Mouse (Mus musculus) midbrain, embryonic 15.5 days (tissue): ENCODE measurements around the gene Atxn2l. TPM values are rescaled to one million over a fixed set of nuclear protein-coding genes. Genes with fewer than 3 reads are reported as not detected.

Source experiments
- ATAC-seq: fragments of 200-750 bp; cut with Nextera tagmentation; replicated peaks from 2 replicates; pipeline ENCODE4 v1.8.0; 2017; ENCODE audit warnings: moderate TSS enrichment
- H3K27ac ChIP-seq: fragments of 300-500 bp; sonication (generic); 2 replicates; pipeline ENCODE4 v1.5.1; 2015; ENCODE audit warnings: mild to moderate bottlenecking, inconsistent platforms
- H3K27me3 ChIP-seq: fragments of 300-500 bp; sonication (generic); replicated peaks from 2 replicates; pipeline ENCODE4 v1.6.1; 2015; ENCODE audit warnings: inconsistent platforms
- H3K36me3 ChIP-seq: fragments of 300-500 bp; sonication (generic); replicated peaks from 2 replicates; pipeline ENCODE4 v1.6.1; 2015; ENCODE audit warnings: inconsistent platforms
- H3K4me1 ChIP-seq: fragments of 300-500 bp; sonication (generic); 2 replicates; pipeline ENCODE4 v1.6.1; 2015; ENCODE audit warnings: inconsistent platforms
- H3K4me2 ChIP-seq: fragments of 300-500 bp; sonication (generic); 2 replicates; pipeline ENCODE4 v1.6.1; 2015; ENCODE audit warnings: inconsistent platforms, mild to moderate bottlenecking, moderate library complexity
- H3K4me3 ChIP-seq: fragments of 300-500 bp; sonication (generic); 2 replicates; pipeline ENCODE4 v1.5.1; 2015; ENCODE audit warnings: mild to moderate bottlenecking, inconsistent platforms
- H3K9ac ChIP-seq: fragments of 300-500 bp; sonication (generic); 2 replicates; pipeline ENCODE4 v1.6.1; 2015; ENCODE audit warnings: mild to moderate bottlenecking, inconsistent platforms
- H3K9me3 ChIP-seq: fragments of 300-500 bp; sonication (generic); 2 replicates; pipeline ENCODE4 v1.6.1; 2016; ENCODE audit warnings: inconsistent platforms
- WGBS: fragments of 180-500 bp; shearing (Covaris S2); methylation state at CpG from one replicate; pipeline ENCODE4 v1.1.7; 2015; ENCODE audit warnings: mixed read lengths; 5-methylcytosine and 5-hydroxymethylcytosine counted together
- polyA plus RNA-seq: library from polyadenylated mRNA; unstranded; fragments of >200 nt; fragmentation: Nextera tagmentation; extraction: Ambion mirVana; gene quantifications from 2 replicates; pipeline ENCODE4 v1.2.1, GENCODE M21; 2015

The Atxn2l gene
- polyA plus RNA-seq, 1 experiment from 2014 or later = 83.6 TPM

- H3K27ac ChIP-seq = no peak overlapping the region
- H3K27me3 ChIP-seq = 0 out of 2 replicates have a peak, but pooled peaks cover 3% of the 10 kb centered on the region
- 79% methylated on average over 11 of the region's 11 CpGs for WGBS
- no peak for ATAC-seq
- H3K36me3 ChIP-seq = no peaks in the 10 kb centered on the region
- no peak overlapping the region for H3K9ac ChIP-seq
- no peak overlapping the region for H3K4me3 ChIP-seq
- H3K4me2 ChIP-seq = no peak overlapping the region
- H3K9me3 ChIP-seq = no peaks in the 10 kb centered on the region
- no peaks in the 10 kb centered on the region for H3K4me1 ChIP-seq
Measured at GRCm38 (mm10) chr7:126458844-126459618, 44.2 kb downstream of the Atxn2l start.

GRCm38 (mm10) chr7:126458225-126458624 lies 45.0 kb downstream of the Atxn2l start:
- H3K36me3 ChIP-seq = no peaks in the 10 kb centered on the region
- no peak overlapping the region for H3K9ac ChIP-seq
- 81% methylated on average over 5 of the region's 5 CpGs for WGBS
- ATAC-seq = no peak
- no peaks in the 10 kb centered on the region for H3K4me1 ChIP-seq
- H3K9me3 ChIP-seq = no peaks in the 10 kb centered on the region
- H3K27me3 ChIP-seq = 0 out of 2 replicates have a peak, but pooled peaks cover 3% of the 10 kb centered on the region
- H3K4me2 ChIP-seq = no peak overlapping the region
- no peak overlapping the region for H3K4me3 ChIP-seq
- H3K27ac ChIP-seq = no peak overlapping the region

DNA sequence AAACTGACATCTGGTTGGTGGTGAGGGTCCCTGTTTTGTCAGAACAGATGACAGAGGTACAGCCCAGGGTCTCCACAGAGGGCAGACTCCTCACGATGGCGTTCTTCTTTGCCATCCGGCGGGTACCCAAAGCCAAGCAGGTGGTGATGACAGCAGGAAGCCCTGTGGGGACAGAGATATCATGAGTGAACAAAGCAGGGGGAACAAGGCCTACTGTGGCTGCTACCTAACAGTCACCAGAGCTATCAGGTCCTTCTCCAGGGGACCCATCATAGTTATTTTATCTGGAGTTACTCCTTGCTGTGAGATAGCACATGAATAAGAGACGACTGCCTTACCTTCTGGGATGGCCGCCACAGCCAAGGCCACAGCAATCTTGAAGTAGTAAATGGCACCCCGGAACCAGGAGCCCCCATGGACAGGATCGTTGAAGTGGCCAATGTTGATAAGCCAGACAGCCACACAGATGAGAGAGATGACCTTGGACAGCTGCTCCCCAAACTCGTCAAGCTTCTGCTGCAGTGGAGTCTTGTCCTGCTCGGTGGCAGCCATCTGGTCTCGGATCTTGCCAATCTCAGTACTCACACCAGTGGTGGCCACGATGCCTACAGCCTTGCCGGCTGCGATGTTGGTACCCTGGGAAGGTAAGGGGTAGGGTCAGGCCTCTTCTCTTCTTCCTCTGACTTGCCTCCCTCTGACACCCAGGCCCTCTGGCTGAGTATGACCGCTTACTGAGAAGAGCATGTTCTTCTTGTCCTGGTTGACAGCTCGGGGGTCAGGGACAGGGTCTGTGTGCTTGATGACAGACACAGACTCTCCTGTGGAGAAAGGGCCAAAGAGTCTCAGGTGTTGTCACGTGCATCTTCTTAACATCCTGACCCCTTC lies 46.6 kb downstream of the Atxn2l start:
- WGBS = 90% methylated on average over 17 of the region's 17 CpGs
- no peak overlapping the region for H3K4me3 ChIP-seq
- H3K36me3 ChIP-seq = no peaks in the 10 kb centered on the region
- no peak overlapping the region for H3K27ac ChIP-seq
- no peaks in the 10 kb centered on the region for H3K4me1 ChIP-seq
- no peak for ATAC-seq
- H3K9ac ChIP-seq = no peak overlapping the region
- H3K9me3 ChIP-seq = no peaks in the 10 kb centered on the region
- H3K4me2 ChIP-seq = no peak overlapping the region
- no peaks in the 10 kb centered on the region for H3K27me3 ChIP-seq

GRCm38 (mm10) chr7:126455242-126455641 lies 48.0 kb downstream of the Atxn2l start:
- H3K27ac ChIP-seq = no peak overlapping the region
- ATAC-seq = no peak

DNA sequence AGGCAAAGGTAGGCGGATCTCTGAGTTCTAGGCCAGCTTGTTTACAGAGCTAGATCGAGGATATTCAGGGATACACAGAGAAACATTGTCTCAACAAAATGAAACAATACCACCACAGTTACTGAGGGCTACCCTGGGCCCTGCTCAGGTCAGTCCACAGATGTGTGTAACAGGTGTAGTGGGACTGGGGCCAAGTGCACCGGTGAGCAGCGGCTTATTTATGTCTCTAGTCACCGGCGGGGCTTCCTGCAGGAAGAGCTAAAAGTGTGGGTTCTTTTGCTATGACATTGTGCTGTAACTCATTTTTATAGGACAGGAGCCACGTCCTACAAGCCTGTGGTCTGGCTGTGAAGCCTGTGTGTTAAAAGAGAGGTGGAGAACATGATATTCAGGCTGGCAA lies 49.4 kb downstream of the Atxn2l start:
- Histone ChIP-seq H3K27me3 (no peaks in the 10 kb centered on the region), H3K4me1 (no peaks in the 10 kb centered on the region), H3K36me3 (no peaks in the 10 kb centered on the region), H3K9ac (no peak overlapping the region), H3K27ac (no peak overlapping the region), H3K9me3 (no peaks in the 10 kb centered on the region), H3K4me3 (no peak overlapping the region), H3K4me2 (no peak overlapping the region)
- no peak for ATAC-seq
- whole genome bisulfite sequencing = 80% methylated on average over 7 of the region's 7 CpGs

More at GRCm38 (mm10) chr7:126455242-126455641, 48.0 kb downstream of the Atxn2l start:
- Histone ChIP-seq H3K4me1 (no peaks in the 10 kb centered on the region), H3K4me3 (no peak overlapping the region), H3K9ac (no peak overlapping the region), H3K36me3 (no peaks in the 10 kb centered on the region), H3K27me3 (no peaks in the 10 kb centered on the region), H3K4me2 (no peak overlapping the region), H3K9me3 (no peaks in the 10 kb centered on the region)
- whole genome bisulfite sequencing = 74% methylated on average over 2 of the region's 2 CpGs

DNA sequence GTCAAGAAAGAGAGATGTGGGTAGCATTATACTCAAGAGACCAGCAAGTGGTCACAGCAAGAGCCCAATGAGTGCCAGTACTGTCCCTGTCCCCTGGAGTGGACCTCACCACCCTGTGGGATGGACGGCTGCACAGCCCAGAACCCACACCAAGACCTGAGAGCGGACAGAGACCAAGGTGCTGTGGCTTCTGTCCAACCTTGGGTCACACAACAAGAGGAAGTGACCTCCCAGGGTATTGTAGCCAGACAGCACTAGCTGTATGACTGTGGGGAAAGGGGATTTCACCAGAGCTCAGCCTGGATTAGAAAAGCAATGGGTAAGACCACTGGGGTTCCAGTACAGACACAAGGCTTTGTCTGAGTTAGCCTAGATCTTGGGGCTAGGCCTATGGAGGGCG lies 51.0 kb downstream of the Atxn2l start:
- ATAC-seq = no peak
- Histone ChIP-seq H3K9ac (no peak overlapping the region), H3K27ac (no peak overlapping the region), H3K4me1 (no peaks in the 10 kb centered on the region), H3K9me3 (no peaks in the 10 kb centered on the region), H3K36me3 (no peaks in the 10 kb centered on the region), H3K4me2 (no peak overlapping the region), H3K27me3 (no peaks in the 10 kb centered on the region), H3K4me3 (no peak overlapping the region)
- WGBS = 93% methylated on average over 3 of the region's 3 CpGs

DNA sequence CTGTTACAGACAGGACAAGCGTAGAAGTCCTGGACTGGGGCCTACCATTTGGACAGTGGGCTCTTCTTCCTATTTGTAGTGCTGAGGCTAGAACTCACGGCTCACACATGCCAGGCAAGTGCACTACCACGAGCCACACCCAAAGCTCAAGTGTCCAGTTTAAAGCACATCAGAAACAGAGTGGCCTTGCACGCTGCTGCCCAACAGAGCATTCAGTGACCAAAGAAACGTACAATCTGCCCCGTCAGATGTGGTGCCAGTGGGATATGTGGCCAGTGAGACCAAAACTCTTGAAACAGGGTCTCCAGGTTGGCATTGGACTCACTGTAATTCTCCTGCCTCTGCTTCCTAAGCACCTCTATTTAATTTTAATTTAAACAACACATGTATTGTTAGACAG lies 52.6 kb downstream of the Atxn2l start:
- H3K27me3 ChIP-seq = no peaks in the 10 kb centered on the region
- 91% methylated on average over 6 of the region's 6 CpGs for WGBS

GRCm38 (mm10) chr7:126449991-126450390 lies 53.2 kb downstream of the Atxn2l start:
- H3K27ac ChIP-seq = no peak overlapping the region
- H3K4me1 ChIP-seq = no peaks in the 10 kb centered on the region
- no peaks in the 10 kb centered on the region for H3K27me3 ChIP-seq
- no peak overlapping the region for H3K4me2 ChIP-seq
- no peaks in the 10 kb centered on the region for H3K9me3 ChIP-seq
- 92% methylated on average over 18 of the region's 18 CpGs for WGBS
- H3K9ac ChIP-seq = no peak overlapping the region
- ATAC-seq = no peak
- 0 out of 2 replicates have a peak, but pooled peaks cover 6% of the 10 kb centered on the region for H3K36me3 ChIP-seq
- H3K4me3 ChIP-seq = no peak overlapping the region

More for the DNA sequence above, 52.6 kb downstream of the Atxn2l start:
- no peaks in the 10 kb centered on the region for H3K9me3 ChIP-seq
- no peak for ATAC-seq
- no peak overlapping the region for H3K27ac ChIP-seq
- H3K36me3 ChIP-seq = no peaks in the 10 kb centered on the region
- H3K9ac ChIP-seq = no peak overlapping the region
- no peak overlapping the region for H3K4me2 ChIP-seq
- H3K4me3 ChIP-seq = no peak overlapping the region
- H3K4me1 ChIP-seq = no peaks in the 10 kb centered on the region

GRCm38 (mm10) chr7:126448481-126448880 lies 54.8 kb downstream of the Atxn2l start:
- 91% methylated on average over 19 of the region's 19 CpGs for WGBS
- Histone ChIP-seq H3K4me2 (no peak overlapping the region), H3K27me3 (no peaks in the 10 kb centered on the region), H3K9me3 (no peaks in the 10 kb centered on the region), H3K36me3 (peaks cover 15% of the 10 kb centered on the region; the same call in 1 of the 2 replicates), H3K27ac (no peak overlapping the region), H3K4me1 (no peaks in the 10 kb centered on the region), H3K9ac (no peak overlapping the region), H3K4me3 (no peak overlapping the region)
- ATAC-seq = no peak

- H3K27me3 ChIP-seq = no peaks in the 10 kb centered on the region
- WGBS = 89% methylated on average over 21 of the region's 21 CpGs
- no peak overlapping the region for H3K27ac ChIP-seq
- H3K9ac ChIP-seq = no peak overlapping the region
- ATAC-seq = no peak
- H3K9me3 ChIP-seq = no peaks in the 10 kb centered on the region
- H3K36me3 ChIP-seq = peaks cover 15% of the 10 kb centered on the region; the same call in 1 of the 2 replicates
- no peak overlapping the region for H3K4me3 ChIP-seq
- no peak overlapping the region for H3K4me2 ChIP-seq
- no peaks in the 10 kb centered on the region for H3K4me1 ChIP-seq
Measured at GRCm38 (mm10) chr7:126446217-126446616, 57.0 kb downstream of the Atxn2l start.

DNA sequence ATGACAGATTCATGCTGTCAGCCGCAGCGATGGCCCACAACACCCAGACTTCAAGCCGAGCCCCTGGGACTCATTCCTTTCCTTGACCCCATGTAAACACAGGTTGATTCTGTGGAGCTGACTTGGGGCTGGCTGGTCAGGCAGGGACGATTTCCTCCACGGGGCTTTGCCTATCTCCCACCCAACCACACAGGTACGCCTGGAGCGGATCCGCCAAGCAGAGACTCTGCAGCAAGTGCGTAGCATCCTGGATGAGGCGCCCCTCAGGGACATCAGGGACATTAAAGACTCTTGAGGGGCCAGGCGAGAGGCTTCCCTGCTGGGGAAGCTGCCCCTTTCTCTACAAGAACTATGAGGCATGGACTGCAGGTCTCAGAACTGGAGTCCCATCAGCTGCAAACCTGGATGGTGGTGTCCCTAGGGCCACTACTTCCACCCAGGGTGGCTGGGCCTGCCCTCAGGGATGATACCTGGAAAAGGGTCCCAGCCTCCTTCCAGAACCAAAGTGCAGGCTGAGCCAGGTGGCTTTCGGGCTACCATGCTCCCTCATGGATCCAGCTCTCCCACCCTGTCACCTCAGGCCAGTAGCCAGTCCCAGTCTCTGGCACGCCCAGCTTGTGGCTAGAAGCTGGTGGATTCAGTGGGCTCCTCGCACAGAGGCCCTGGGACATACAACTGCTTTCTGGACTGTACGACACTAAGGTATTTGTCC lies 58.0 kb downstream of the Atxn2l start:
- H3K27ac ChIP-seq = no peak overlapping the region
- 91% methylated on average over 15 of the region's 15 CpGs for WGBS
- H3K4me3 ChIP-seq = no peak overlapping the region
- H3K36me3 ChIP-seq = peaks cover 15% of the 10 kb centered on the region; the same call in 1 of the 2 replicates
- no peak overlapping the region for H3K4me2 ChIP-seq
- no peak for ATAC-seq
- H3K9ac ChIP-seq = no peak overlapping the region
- H3K9me3 ChIP-seq = no peaks in the 10 kb centered on the region
- no peaks in the 10 kb centered on the region for H3K27me3 ChIP-seq
- H3K4me1 ChIP-seq = no peaks in the 10 kb centered on the region

DNA sequence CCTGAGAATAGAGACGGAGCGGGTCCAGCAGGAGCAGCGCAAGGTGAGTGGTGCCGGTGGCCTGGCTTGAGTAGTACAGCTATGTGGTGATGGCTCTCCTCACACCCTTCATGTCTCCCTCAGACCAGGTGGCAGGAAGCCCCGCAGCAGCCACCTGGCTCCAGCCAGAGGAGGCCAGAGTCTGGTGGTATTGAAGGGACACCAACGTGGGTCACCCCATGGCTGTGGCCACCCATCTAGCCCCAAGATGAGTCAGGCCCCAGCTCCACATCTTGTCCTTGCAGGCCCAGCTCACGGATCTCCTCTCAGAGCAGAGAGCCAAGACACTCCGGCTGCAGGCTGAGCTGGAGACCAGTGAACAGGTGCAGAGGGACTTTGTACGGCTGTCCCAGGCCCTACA lies 58.7 kb downstream of the Atxn2l start:
- peaks cover 15% of the 10 kb centered on the region; the same call in 1 of the 2 replicates for H3K36me3 ChIP-seq
- WGBS = 92% methylated on average over 9 of the region's 9 CpGs
- H3K9me3 ChIP-seq = no peaks in the 10 kb centered on the region
- H3K9ac ChIP-seq = no peak overlapping the region
- no peaks in the 10 kb centered on the region for H3K4me1 ChIP-seq
- no peak for ATAC-seq
- H3K4me2 ChIP-seq = no peak overlapping the region
- no peak overlapping the region for H3K27ac ChIP-seq
- no peak overlapping the region for H3K4me3 ChIP-seq
- H3K27me3 ChIP-seq = no peaks in the 10 kb centered on the region
